Mouse (Mus musculus): ENCODE data around the gene Olfr586.

Olfr586 gene

DNA sequence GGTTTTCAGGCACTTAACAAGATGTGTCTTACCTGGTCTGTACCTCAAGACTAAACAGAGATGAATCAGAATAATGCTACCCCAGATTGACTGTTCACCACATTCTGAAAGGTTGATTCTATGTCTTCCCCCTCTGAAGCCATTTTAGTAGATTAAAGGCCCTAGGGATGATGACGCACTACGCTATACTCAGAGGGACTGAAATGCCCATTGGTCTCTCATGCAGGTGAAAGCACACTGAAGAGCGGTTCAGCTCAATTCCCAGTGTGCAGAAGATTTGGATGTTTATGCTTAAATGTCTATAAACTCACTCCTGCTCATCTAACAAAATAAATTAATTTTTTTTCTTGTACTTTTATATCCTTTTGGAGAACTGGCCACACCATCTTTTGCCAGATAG lies at the start of gene Olfr586:
Gene Olfr586 (minus strand): TSS at position 101 of the 400 bp plus-strand sequence.
- DNase-seq, result no peak

DNA sequence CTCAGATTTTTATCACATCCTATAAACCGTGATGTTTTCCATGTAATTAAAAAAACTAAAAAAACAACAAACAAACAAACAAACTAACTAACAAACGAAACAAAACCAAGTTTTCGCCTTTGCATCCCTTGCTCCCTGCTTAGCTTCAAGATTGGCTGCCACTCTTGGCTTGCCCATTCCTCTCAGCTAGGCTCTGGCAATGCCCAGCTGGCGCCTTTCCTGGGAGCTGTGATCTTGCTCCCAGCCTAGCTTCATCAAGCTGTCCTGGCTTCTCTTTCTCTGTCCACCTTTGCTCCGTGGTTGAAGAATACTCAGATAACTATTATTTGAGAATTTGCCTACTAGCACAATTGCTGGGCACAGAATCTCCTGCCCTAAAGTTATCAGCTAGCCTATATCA lies 44.3 kb upstream of the Olfr586 start:
- DNase-seq, result no peak

DNA sequence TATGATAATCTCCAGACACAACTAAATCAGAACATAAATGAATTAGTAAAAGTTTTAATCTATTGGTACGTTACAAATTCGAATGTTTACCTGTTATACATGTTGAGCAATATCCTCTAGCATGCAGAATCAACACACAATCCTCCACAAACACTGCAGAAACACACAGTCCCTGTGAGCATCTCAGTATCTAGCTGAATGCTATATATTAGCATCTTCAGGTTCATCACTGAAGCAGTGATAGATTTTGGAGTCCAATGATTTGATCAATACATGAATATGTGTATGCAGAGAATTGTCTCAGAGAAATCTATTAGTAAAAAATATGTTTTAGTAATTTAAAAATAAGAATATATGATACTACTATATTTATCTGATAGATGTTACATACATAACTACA lies 30.8 kb upstream of the Olfr586 start, which contains the start of gene Olfr589:
Gene Olfr589 (minus strand): TSS at position 101 of the 400 bp plus-strand sequence.
- no peak for DNase-seq

DNA sequence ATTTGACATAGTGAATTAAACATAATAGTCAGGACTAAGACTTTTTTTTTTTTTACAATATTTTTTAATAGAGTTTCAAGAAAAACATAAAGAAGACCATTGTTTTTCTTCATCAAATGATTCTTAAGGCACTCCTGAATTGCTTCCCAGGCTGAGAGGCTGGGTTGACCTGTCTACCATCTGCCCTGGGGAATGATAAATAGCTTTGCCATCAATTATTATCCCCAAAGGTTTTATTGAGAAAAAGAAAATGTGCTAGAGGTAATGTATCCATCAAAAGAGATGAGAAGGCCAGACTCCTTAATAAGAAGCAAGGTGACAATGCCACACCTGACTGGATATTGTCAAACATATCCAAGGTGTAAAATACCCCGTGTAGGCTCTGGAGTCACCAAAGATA lies 15.1 kb upstream of the Olfr586 start, which contains the start of gene Olfr588-ps1:
Gene Olfr588-ps1 (plus strand): TSS at position 301 of the 400 bp plus-strand sequence.
- no peak for DNase-seq

DNA sequence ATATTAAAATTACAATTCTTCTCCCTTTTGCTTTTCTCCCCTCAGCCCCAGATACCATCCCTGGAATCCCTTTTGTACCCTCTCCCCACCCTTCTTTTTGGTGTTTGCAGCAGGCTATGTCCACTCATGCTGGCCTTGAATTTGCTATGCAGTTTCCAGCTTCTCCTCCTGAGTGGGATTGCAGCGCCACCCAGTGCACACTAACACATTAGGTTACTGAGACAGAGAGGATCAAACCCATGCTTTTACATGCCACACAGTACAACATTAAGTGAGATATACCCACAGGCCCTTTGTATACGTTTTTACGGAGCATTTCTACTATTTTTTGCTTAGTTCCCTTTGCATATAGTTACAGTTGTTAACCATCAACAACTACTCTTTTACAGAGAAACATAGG lies 6.0 kb downstream of the Olfr586 start:
- no peak for DNase-seq

DNA sequence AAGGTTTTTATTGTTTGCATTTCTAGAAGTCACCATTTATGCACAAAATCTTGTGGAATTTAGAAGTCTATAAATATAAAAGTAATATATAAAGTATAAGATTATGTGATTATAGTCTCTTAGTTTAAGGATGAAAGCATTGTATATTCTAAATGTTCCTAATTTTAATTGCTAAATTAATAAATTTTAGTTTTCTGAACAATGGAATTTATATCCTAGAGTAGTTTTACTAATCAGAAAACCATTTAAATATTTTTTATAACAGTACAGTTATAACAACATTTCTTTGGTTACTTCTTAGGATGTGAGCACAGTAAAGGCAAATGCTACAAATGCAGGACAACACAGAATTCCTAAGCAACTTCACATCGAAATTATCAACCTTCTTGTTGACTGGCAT lies 28.0 kb downstream of the Olfr586 start, which contains the start of gene Olfr585:
Gene Olfr585 (plus strand): TSS at position 301 of the 400 bp plus-strand sequence.
- DNase-seq, result no peak

DNA sequence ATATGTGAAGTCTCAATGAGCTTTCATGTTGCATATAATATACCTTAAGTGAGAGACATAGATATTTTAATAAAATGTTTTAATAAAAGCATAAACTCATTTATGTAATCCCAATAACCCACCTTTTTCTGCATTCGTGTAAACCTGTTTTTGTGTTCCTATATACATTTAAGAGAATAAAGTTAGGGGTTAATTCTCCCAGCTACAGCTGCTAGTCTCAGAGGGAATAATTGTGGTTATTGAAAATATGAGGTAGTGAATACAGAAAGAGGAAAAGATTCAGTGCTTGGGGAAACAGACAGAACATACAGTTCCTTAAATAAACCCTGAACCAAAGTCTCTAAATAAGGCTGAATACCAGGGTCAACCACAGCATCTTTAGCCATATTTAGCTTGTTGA lies 43.9 kb downstream of the Olfr586 start, which contains the start of gene Olfr584:
Gene Olfr584 (plus strand): TSS at position 301 of the 400 bp plus-strand sequence.
- DNase-seq, result no peak

All from lung, postnatal 10 days (tissue).